In genomic region chr6:48177936-48178335, GRCm38 (mm10) we compare ENCODE assay signal across 9 mouse cellular contexts.
A peak's percentile ranks its signal among the peaks of the same experiment; 100 is the strongest.
DNase-seq lines count a peak whose midpoint lies in the region; ATAC-seq lines count a peak whose summit lies in the region.
"Had no signal": no experiment of that assay in that cellular context is flagged by ENCODE, and none has a peak within 500 bp of the region (broad histone marks: within the 10 kb centered on the region; RNA-seq: fewer than 3 reads in every experiment).

No protein-coding gene starts in this region.

- no peak for ATAC-seq in intestine, embryonic 14.5 days (replicated peaks; ENCODE audit: low FRiP score, low TSS enrichment, low read depth)
- no peak for ATAC-seq in intestine, embryonic 16.5 days

- H3K27me3 ChIP-seq in intestine, embryonic 14.5 days (replicated peaks; ENCODE audit: control insufficient read depth, insufficient read depth, low read length) = no peaks in the 10 kb centered on the region
- no peaks in the 10 kb centered on the region for H3K27me3 ChIP-seq in intestine, embryonic 16.5 days (replicated peaks; ENCODE audit: control insufficient read depth, insufficient read depth, low read length)
- H3K27me3 ChIP-seq: embryonic facial prominence, embryonic 12.5 days had no signal

- H3K4me3 ChIP-seq in intestine, embryonic 14.5 days (ENCODE audit: low read depth, low read length) = no peak overlapping the region
- no peak overlapping the region for H3K4me3 ChIP-seq in intestine, embryonic 16.5 days (ENCODE audit: low read length)
- H3K4me3 ChIP-seq: embryonic facial prominence, embryonic 12.5 days had no signal

- no peaks in the 10 kb centered on the region for H3K36me3 ChIP-seq in intestine, embryonic 14.5 days (ENCODE audit: control insufficient read depth, insufficient read depth, low read length)
- no peaks in the 10 kb centered on the region for H3K36me3 ChIP-seq in intestine, embryonic 16.5 days (ENCODE audit: control insufficient read depth, insufficient read depth, low read length)
- H3K36me3 ChIP-seq: embryonic facial prominence, embryonic 12.5 days had no signal

- no peak overlapping the region for H3K4me2 ChIP-seq in intestine, embryonic 14.5 days (ENCODE audit: low read length)
- H3K4me2 ChIP-seq in intestine, embryonic 16.5 days (ENCODE audit: low read depth, low read length) = no peak overlapping the region
- H3K4me2 ChIP-seq: embryonic facial prominence, embryonic 12.5 days had no signal

- no peaks in the 10 kb centered on the region for H3K4me1 ChIP-seq in intestine, embryonic 14.5 days (replicated peaks; ENCODE audit: control insufficient read depth, insufficient read depth, low read length)
- H3K4me1 ChIP-seq in intestine, embryonic 16.5 days (ENCODE audit: control insufficient read depth, insufficient read depth, low read length) = no peaks in the 10 kb centered on the region
- H3K4me1 ChIP-seq: embryonic facial prominence, embryonic 12.5 days had no signal

- no peak overlapping the region for H3K27ac ChIP-seq in intestine, embryonic 14.5 days (ENCODE audit: low read depth)
- H3K27ac ChIP-seq in intestine, embryonic 16.5 days (ENCODE audit: low read length) = no peak overlapping the region
- H3K27ac ChIP-seq: embryonic facial prominence, embryonic 12.5 days had no signal

- 12% methylated on average over 2 of the region's 2 CpGs for WGBS in intestine, embryonic 14.5 days
- WGBS in intestine, embryonic 16.5 days = 16% methylated on average over 2 of the region's 2 CpGs

- H3K9ac ChIP-seq in intestine, embryonic 14.5 days (ENCODE audit: low read length) = no peak overlapping the region
- H3K9ac ChIP-seq in intestine, embryonic 16.5 days (ENCODE audit: low read depth, low read length) = no peak overlapping the region
- H3K9ac ChIP-seq: embryonic facial prominence, embryonic 12.5 days had no signal

- peak; percentile 61 for DNase-seq in intestine, embryonic 14.5 days (ENCODE audit: low spot score)
- DNase-seq in MN1 (ENCODE audit: low spot score) = peak; percentile 77
- DNase-seq in cerebellum, postnatal 10 days = peak; percentile 85 to 88
- DNase-seq in gastrocnemius, postnatal 10 days = peak; percentile 48
- DNase-seq in layer of hippocampus, postnatal 25 days (ENCODE audit: extremely low spot score in 1 of 2, low spot score in 1 of 2) = peak; percentile 28 to 74
- peak; percentile 21 for DNase-seq in neural tube, embryonic 10.5 days (ENCODE audit: extremely low spot score, low spot score)
- peak; percentile 23 for DNase-seq in yolk sac, embryonic 10.5 days (ENCODE audit: low spot score)

- H3K9me3 ChIP-seq in intestine, embryonic 14.5 days (ENCODE audit: control insufficient read depth, low read length) = no peaks in the 10 kb centered on the region
- peaks cover under 1% of the 10 kb centered on the region; the same call in 1 of the 2 replicates for H3K9me3 ChIP-seq in intestine, embryonic 16.5 days (ENCODE audit: control insufficient read depth, low read length)
- H3K9me3 ChIP-seq: embryonic facial prominence, embryonic 12.5 days had no signal

Comparison
In these comparisons a context has a peak if more than half of its experiments do, and no peak if none do; other contexts are left out.
1. DNase-seq: peak in every context shown above with its lines; median percentile 86 in cerebellum, postnatal 10 days; 77 in MN1; 61 in intestine, embryonic 14.5 days; 51 in layer of hippocampus, postnatal 25 days; 48 in gastrocnemius, postnatal 10 days; 23 in yolk sac, embryonic 10.5 days; 21 in neural tube, embryonic 10.5 days.